8 mouse cellular contexts compared by ENCODE assay signal in genomic region chr3:123158579-123158978, GRCm38 (mm10).
A peak's percentile ranks its signal among the peaks of the same experiment; 100 is the strongest.
DNase-seq lines count a peak whose midpoint lies in the region; ATAC-seq and TF ChIP-seq lines count a peak whose summit lies in the region.

No protein-coding gene starts in this region.

- no peak overlapping the region for H3K4me3 ChIP-seq in liver, embryonic 14.5 days (ENCODE audit: insufficient read depth in 1 of 2, low read depth in 2 of 2, low read length in 2 of 2)

- peak; percentile 41 for TF ChIP-seq CTCF in liver, embryonic 14.5 days (IDR thresholded peaks at IDR 0.05; ENCODE audit: low read depth)

- peak; percentile 9 for DNase-seq in CD4-positive, CD25-positive, alpha-beta regulatory T cell, adult 2 months (ENCODE audit: low read depth, low spot score)
- peak; percentile 60 for DNase-seq in testis, postnatal 10 days (ENCODE audit: low spot score)
- no peak for DNase-seq in testis, postnatal 14 days (ENCODE audit: low spot score)
- peak; percentile 53 for DNase-seq in heart, adult 8-10 months (ENCODE audit: low spot score)
- DNase-seq in liver, embryonic 14.5 days (ENCODE audit: low read depth in 3 of 3, low spot score in 3 of 3): no peak
- no peak for DNase-seq in c-Kit-positive CD71-positive TER-119-positive erythroid progenitor cells, embryonic 14.5 days (ENCODE audit: low spot score)
- no peak for DNase-seq in layer of hippocampus, adult 8-10 months (ENCODE audit: low spot score in 2 of 2)

- no peaks in the 10 kb centered on the region for H3K9me3 ChIP-seq in liver, embryonic 14.5 days (ENCODE audit: control insufficient read depth, low read length)

- H3K9ac ChIP-seq in liver, embryonic 14.5 days (replicated peaks): no peak overlapping the region

- H3K4me1 ChIP-seq in liver, embryonic 14.5 days (replicated peaks; ENCODE audit: control insufficient read depth in 2 of 2, insufficient read depth in 2 of 2, low read length in 1 of 2): no peaks in the 10 kb centered on the region; a peak in 1 of 4 replicates

- no peak overlapping the region for H3K27ac ChIP-seq in liver, embryonic 14.5 days

- no peak for ATAC-seq in CD4-positive, CD25-positive, alpha-beta regulatory T cell, adult 4 months
- no peak for ATAC-seq in liver, embryonic 14.5 days (ENCODE audit: insufficient read depth)

- 29% methylated on average over 6 of the region's 6 CpGs for WGBS in liver, embryonic 14.5 days (ENCODE audit: insufficient replicate concordance)

- no peaks in the 10 kb centered on the region for H3K27me3 ChIP-seq in liver, embryonic 14.5 days (ENCODE audit: control insufficient read depth, insufficient read depth, low read length)

- H3K36me3 ChIP-seq in liver, embryonic 14.5 days (replicated peaks; ENCODE audit: control insufficient read depth, insufficient read depth, low read depth): no peaks in the 10 kb centered on the region

- no peak for TF ChIP-seq EP300 in liver, embryonic 14.5 days (IDR thresholded peaks at IDR 0.05; ENCODE audit: low read depth)

- no peak overlapping the region for H3K4me2 ChIP-seq in liver, embryonic 14.5 days (ENCODE audit: low read depth)

Comparison
In these comparisons a context has a peak if more than half of its experiments do, and no peak if none do; other contexts are left out.
1. DNase-seq: peak in CD4-positive, CD25-positive, alpha-beta regulatory T cell, adult 2 months (single experiment), testis, postnatal 10 days (single experiment) and heart, adult 8-10 months (single experiment); none in testis, postnatal 14 days (single experiment), liver, embryonic 14.5 days (0 of 3), c-Kit-positive CD71-positive TER-119-positive erythroid progenitor cells, embryonic 14.5 days (single experiment) and layer of hippocampus, adult 8-10 months (0 of 2).